Mouse (Mus musculus) embryonic fibroblast, embryonic 13.5 days (primary cell): Measurements from ENCODE around the gene Zzef1.

Experiments used
- CTCF ChIP-seq: IDR thresholded peaks from 2 replicates; pipeline ENCODE4 v1.5.1; 2011; ENCODE audit warnings: mild to moderate bottlenecking, control low read depth, low read length, moderate library complexity, borderline replicate concordance; ENCODE audit not compliant: insufficient read depth
- POLR2A ChIP-seq: IDR thresholded peaks from 2 replicates; pipeline ENCODE4 v1.6.1; 2011; ENCODE audit warnings: low read depth, mild to moderate bottlenecking, control low read depth, low read length, moderate library complexity

GRCm38 (mm10) chr11:72974995-72975503 is 179.0 kb downstream of the Zzef1 start:
- TF ChIP-seq CTCF (no peak), POLR2A (no peak)
